Mouse (Mus musculus) layer of hippocampus, postnatal 25 days (tissue): Measurements from ENCODE around the gene Mdp1. TPM values are rescaled to one million over a fixed set of nuclear protein-coding genes. Genes with fewer than 3 reads are reported as not detected.

ENCODE experiments used
- total RNA-seq, 2 experiments: library from RNA; stranded (reverse); gene quantifications; 2 replicates each; pipeline ENCODE4 v1.2.3; 2021

The Mdp1 gene
- total RNA-seq, 2 experiments from 2014 or later, result 49.2 to 50.4 TPM

Other genes with a start within 250 kb of the Mdp1 start
- 10 to 100 TPM; 20.7 to 22.1 TPM for gene Dhrs4, start 181.8 kb downstream of the Mdp1 start, total RNA-seq
- gene Carmil3, start 169.9 kb downstream of the Mdp1 start, total RNA-seq, result 10 to 100 TPM; 47.0 to 66.6 TPM
- gene Cpne6, start 150.1 kb downstream of the Mdp1 start, total RNA-seq, result 100 to 1,000 TPM; 664 to 669 TPM
- gene Nrl, start 135.5 kb downstream of the Mdp1 start, total RNA-seq, result 1 to 10 TPM; 2.1 to 2.2 TPM
- gene Pck2, start 120.2 kb downstream of the Mdp1 start, total RNA-seq, result 10 to 100 TPM; 37.2 to 37.8 TPM
- gene Dcaf11, start 100.5 kb downstream of the Mdp1 start, total RNA-seq, result 10 to 100 TPM; 72.7 to 86.4 TPM
- under 1 TPM; 0.89 to 0.92 TPM for gene A730061H03Rik, start 100.1 kb downstream of the Mdp1 start, total RNA-seq
- not detected for gene Fitm1, start 84.9 kb downstream of the Mdp1 start, total RNA-seq
- 10 to 100 TPM; 49.3 to 56.6 TPM for gene Psme1, start 82.4 kb downstream of the Mdp1 start, total RNA-seq
- 10 to 100 TPM; 47.2 to 56.6 TPM for gene Emc9, start 75.2 kb downstream of the Mdp1 start, total RNA-seq
- gene Psme2, start 69.4 kb downstream of the Mdp1 start, total RNA-seq, result 10 to 100 TPM; 47.9 to 55.6 TPM
- 10 to 100 TPM; 36.4 to 41.9 TPM for gene Rnf31, start 68.8 kb downstream of the Mdp1 start, total RNA-seq
- 10 to 100 TPM in 1 of 2 experiments, 1 to 10 TPM in 1; 9.6 to 12.2 TPM for gene Irf9, start 56.9 kb downstream of the Mdp1 start, total RNA-seq
- gene Rec8, start 42.5 kb downstream of the Mdp1 start, total RNA-seq, result 1 to 10 TPM; 1.2 to 2.7 TPM
- gene Ipo4, start 24.6 kb downstream of the Mdp1 start, total RNA-seq, result 100 to 1,000 TPM; 118 to 121 TPM
- gene Gm49378, start 22.6 kb downstream of the Mdp1 start, total RNA-seq, result 1 to 10 TPM; 2.1 to 6.3 TPM
- 10 to 100 TPM; 42.2 to 49.7 TPM for gene Tm9sf1, start 16.7 kb downstream of the Mdp1 start, total RNA-seq
- under 1 TPM; 0.71 to 0.94 TPM for gene Tssk4, start 10.3 kb downstream of the Mdp1 start, total RNA-seq
- gene Gmpr2, start 11.4 kb upstream of the Mdp1 start, total RNA-seq, result 10 to 100 TPM; 26.8 to 29.3 TPM
- gene Nedd8, start 11.6 kb upstream of the Mdp1 start, total RNA-seq, result 100 to 1,000 TPM; 303 to 311 TPM
- gene Tinf2, start 21.3 kb upstream of the Mdp1 start, total RNA-seq, result 10 to 100 TPM; 14.0 to 14.9 TPM
- under 1 TPM; 0.17 to 0.23 TPM for gene Tgm1, start 53.4 kb upstream of the Mdp1 start, total RNA-seq
- gene Rabggta, start 61.8 kb upstream of the Mdp1 start, total RNA-seq, result 10 to 100 TPM; 40.1 to 45.0 TPM
- gene Dhrs1, start 85.2 kb upstream of the Mdp1 start, total RNA-seq, result 10 to 100 TPM; 78.3 to 94.9 TPM
- 10 to 100 TPM; 13.4 to 13.6 TPM for gene Nop9, start 85.2 kb upstream of the Mdp1 start, total RNA-seq
- 1 to 10 TPM; 1.4 to 2.1 TPM for gene Cideb, start 98.0 kb upstream of the Mdp1 start, total RNA-seq
- under 1 TPM; 0.10 to 0.19 TPM for gene Ltb4r2, start 100.9 kb upstream of the Mdp1 start, total RNA-seq
- under 1 TPM in 1 of 2 experiments, not detected in 1; 0.32 TPM for gene Ltb4r1, start 105.5 kb upstream of the Mdp1 start, total RNA-seq
- 1 to 10 TPM; 3.9 to 5.9 TPM for gene Adcy4, start 123.6 kb upstream of the Mdp1 start, total RNA-seq
- 1 to 10 TPM in 1 of 2 experiments, under 1 TPM in 1; 0.61 to 1.2 TPM for gene Ripk3, start 128.4 kb upstream of the Mdp1 start, total RNA-seq
- 1 to 10 TPM; 1.6 to 3.9 TPM for gene Nfatc4, start 162.6 kb upstream of the Mdp1 start, total RNA-seq
- gene Nynrin, start 193.5 kb upstream of the Mdp1 start, total RNA-seq, result 10 to 100 TPM in 1 of 2 experiments, 1 to 10 TPM in 1; 8.5 to 10.7 TPM
- gene Cbln3, start 223.9 kb upstream of the Mdp1 start, total RNA-seq, result 1 to 10 TPM in 1 of 2 experiments, under 1 TPM in 1; 0.42 to 1.4 TPM
- 10 to 100 TPM; 10.5 to 12.1 TPM for gene Khnyn, start 224.4 kb upstream of the Mdp1 start, total RNA-seq
- gene Sdr39u1, start 239.8 kb upstream of the Mdp1 start, total RNA-seq, result 10 to 100 TPM; 74.9 to 79.0 TPM